In genomic region chr11:30268648-30269375, GRCm38 (mm10) we compare ENCODE assay signal across 8 mouse cellular contexts. TPM values are rescaled to one million over a fixed set of nuclear protein-coding genes. Genes with fewer than 3 reads are reported as not detected.
DNase-seq lines count a peak whose midpoint lies in the region; ATAC-seq and TF ChIP-seq lines count a peak whose summit lies in the region.

No protein-coding gene starts in this region.

- no peak for TF ChIP-seq CTCF in left cerebral cortex, adult 2 months (IDR thresholded peaks at IDR 0.05)
- no peak for TF ChIP-seq CTCF in heart, postnatal 0 days (IDR thresholded peaks at IDR 0.05; ENCODE audit: low read depth)

- no peaks in the 10 kb centered on the region for H3K9me3 ChIP-seq in heart, postnatal 0 days (replicated peaks; ENCODE audit: control insufficient read depth, low read length)
- no peaks in the 10 kb centered on the region for H3K9me3 ChIP-seq in limb, embryonic 12.5 days
- H3K9me3 ChIP-seq in neural tube, embryonic 13.5 days: no peaks in the 10 kb centered on the region

- H3K27me3 ChIP-seq in heart, postnatal 0 days (ENCODE audit: control insufficient read depth, insufficient read depth, low read length): no peaks in the 10 kb centered on the region
- H3K27me3 ChIP-seq in limb, embryonic 12.5 days: no peaks in the 10 kb centered on the region
- H3K27me3 ChIP-seq in neural tube, embryonic 13.5 days: no peaks in the 10 kb centered on the region

- no peaks in the 10 kb centered on the region for H3K36me3 ChIP-seq in heart, postnatal 0 days (replicated peaks; ENCODE audit: control insufficient read depth, insufficient read depth, low read length)
- H3K36me3 ChIP-seq in limb, embryonic 12.5 days: no peaks in the 10 kb centered on the region
- H3K36me3 ChIP-seq in neural tube, embryonic 13.5 days: no peaks in the 10 kb centered on the region

- H3K4me3 ChIP-seq in left cerebral cortex, adult 2 months: peak overlapping the region; percentile 63
- peak overlapping the region; percentile 93 for H3K4me3 ChIP-seq in heart, postnatal 0 days (ENCODE audit: low read depth, low read length)
- peak overlapping the region; percentile 90 for H3K4me3 ChIP-seq in limb, embryonic 12.5 days (replicated peaks)
- H3K4me3 ChIP-seq in neural tube, embryonic 13.5 days: peak overlapping the region; percentile 99

- WGBS in heart, postnatal 0 days: 2% methylated on average over 15 of the region's 15 CpGs
- 6% methylated on average over 15 of the region's 15 CpGs for WGBS in limb, embryonic 12.5 days
- WGBS in neural tube, embryonic 13.5 days: 4% methylated on average over 15 of the region's 15 CpGs

- peak in 1 of 2 experiments; percentile 33 for DNase-seq in left cerebral cortex, adult 2 months (ENCODE audit: extremely low spot score in 1 of 2, low spot score in 2 of 2)
- DNase-seq in left cerebral cortex, postnatal 4 days: no peak
- no peak for DNase-seq in heart, postnatal 0 days (ENCODE audit: low spot score)

- 0 out of 2 replicates have a peak, but pooled peaks have one; percentile 5 for TF ChIP-seq EP300 in heart, postnatal 0 days (IDR thresholded peaks at IDR 0.05; ENCODE audit: low read depth)

- H3K27ac ChIP-seq in left cerebral cortex, adult 2 months: peak overlapping the region; percentile 100
- H3K27ac ChIP-seq in heart, postnatal 0 days (ENCODE audit: low read depth): peak overlapping the region; percentile 100
- peak overlapping the region; percentile 56; the same call in 1 of the 2 replicates for H3K27ac ChIP-seq in limb, embryonic 12.5 days
- H3K27ac ChIP-seq in neural tube, embryonic 13.5 days (replicated peaks): peak overlapping the region; percentile 98

- ATAC-seq in common myeloid progenitor, adult 5-6 weeks (replicated peaks; ENCODE audit: low read depth, poor library complexity, severe bottlenecking): 0 out of 2 replicates have a peak, but pooled peaks have one; percentile 0
- ATAC-seq in heart, postnatal 0 days (ENCODE audit: insufficient read depth, low read depth): peak; percentile 4; the same call in 1 of the 2 replicates
- ATAC-seq in limb, embryonic 12.5 days (ENCODE audit: insufficient number of reproducible peaks, insufficient read depth, low FRiP score, low TSS enrichment, low read depth): peak; percentile 4; the same call in 1 of the 2 replicates
- ATAC-seq in neural tube, embryonic 13.5 days (ENCODE audit: low read depth): peak; percentile 16
- no peak for ATAC-seq in erythroid progenitor cell, adult 5-6 weeks (replicated peaks; ENCODE audit: low FRiP score, poor library complexity, severe bottlenecking)
- ATAC-seq in megakaryocyte progenitor cell, adult 5-6 weeks (replicated peaks; ENCODE audit: poor library complexity): no peak

- H3K4me2 ChIP-seq in heart, postnatal 0 days (ENCODE audit: low read depth, low read length): peak overlapping the region; percentile 77
- peak overlapping the region; percentile 94 for H3K4me2 ChIP-seq in limb, embryonic 12.5 days
- H3K4me2 ChIP-seq in neural tube, embryonic 13.5 days: peak overlapping the region; percentile 77

- peak overlapping the region; percentile 95 for H3K9ac ChIP-seq in heart, postnatal 0 days (replicated peaks; ENCODE audit: low read depth, low read length)
- peak overlapping the region; percentile 91 for H3K9ac ChIP-seq in limb, embryonic 12.5 days (replicated peaks)
- H3K9ac ChIP-seq in neural tube, embryonic 13.5 days: peak overlapping the region; percentile 73

- intact Hi-C loops in left cerebral cortex, adult 2 months (cut with DNase I): loop anchor here (1.0 to 5.0 kb wide), 8 partner anchors 103 to 380 kb away; partner anchors contain the start of gene Acyp2
- intact Hi-C loops in left cerebral cortex, postnatal 4 days (cut with DNase I): loop anchor here (5.0 to 10.0 kb wide), 2 partner anchors 203 to 386 kb away; partner anchors contain the start of gene 4930505A04Rik

- 0 out of 2 replicates have a peak, but pooled peaks cover 10% of the 10 kb centered on the region for H3K4me1 ChIP-seq in heart, postnatal 0 days (ENCODE audit: control insufficient read depth, insufficient read depth)
- H3K4me1 ChIP-seq in limb, embryonic 12.5 days (replicated peaks): peaks cover 13% of the 10 kb centered on the region
- H3K4me1 ChIP-seq in neural tube, embryonic 13.5 days (replicated peaks): peaks cover 28% of the 10 kb centered on the region

RNA-seq across cellular contexts. Expression of gene Sptbn1, which starts 0.8 kb away (rescaled TPM):
- total RNA-seq in left cerebral cortex, adult 2 months (2021): 100 to 1,000 TPM; 601 to 602 TPM
- 100 to 1,000 TPM; 589 to 608 TPM for total RNA-seq in left cerebral cortex, postnatal 4 days (2021)
- total RNA-seq in common myeloid progenitor, adult 5-6 weeks (2017): 121 and 147 TPM in 2 replicates
- total RNA-seq in heart, postnatal 0 days (2014; rRNA removed; ENCODE audit: low replicate concordance): 262 and 271 TPM in 2 replicates
- polyA plus RNA-seq in heart, postnatal 0 days (2015; fragmentation: Nextera tagmentation; extraction: Ambion mirVana): 118 and 121 TPM in 2 replicates
- 75.6 and 79.2 TPM in 2 replicates for polyA plus RNA-seq in limb, embryonic 12.5 days (2016; fragmentation: Nextera tagmentation; extraction: Ambion mirVana)
- 183 and 188 TPM in 2 replicates for polyA plus RNA-seq in neural tube, embryonic 13.5 days (2015; fragmentation: Nextera tagmentation; extraction: Ambion mirVana)
- 16.6 and 23.5 TPM in 2 replicates for total RNA-seq in erythroid progenitor cell, adult 5-6 weeks (2015; ENCODE audit: low replicate concordance)
- 13.2 and 14.6 TPM in 2 replicates for total RNA-seq in erythroid progenitor cell, adult 5-6 weeks (2017; ENCODE audit: low replicate concordance)
- total RNA-seq in megakaryocyte progenitor cell, adult 5-6 weeks (2015): 108 TPM in 2 replicates
- total RNA-seq in megakaryocyte progenitor cell, adult 5-6 weeks (2017): 127 and 141 TPM in 2 replicates

Comparison
In these comparisons a context has a peak if more than half of its experiments do, and no peak if none do; other contexts are left out.
1. ATAC-seq: peak in common myeloid progenitor, adult 5-6 weeks (single experiment), heart, postnatal 0 days (single experiment), limb, embryonic 12.5 days (single experiment) and neural tube, embryonic 13.5 days (single experiment); none in erythroid progenitor cell, adult 5-6 weeks (single experiment) and megakaryocyte progenitor cell, adult 5-6 weeks (single experiment).
2. Peak in every context shown above with its lines, with median percentiles within 50 percentile points of each other: H3K27ac ChIP-seq, H3K4me3 ChIP-seq, H3K4me2 ChIP-seq and H3K9ac ChIP-seq.